ENCODE assay signal across 23 mouse cellular contexts in genomic region chr12:52480851-52481250, GRCm38 (mm10). TPM values are rescaled to one million over a fixed set of nuclear protein-coding genes. Genes with fewer than 3 reads are reported as not detected.
DNase-seq lines count a peak whose midpoint lies in the region; ATAC-seq and TF ChIP-seq lines count a peak whose summit lies in the region.
"Had no signal": no experiment of that assay in that cellular context is flagged by ENCODE, and none has a peak within 500 bp of the region (broad histone marks: within the 10 kb centered on the region; RNA-seq: fewer than 3 reads in every experiment).

No protein-coding gene starts in this region.

- no peaks in the 10 kb centered on the region for H3K36me3 ChIP-seq in embryonic facial prominence, embryonic 13.5 days
- no peaks in the 10 kb centered on the region for H3K36me3 ChIP-seq in thymus, adult 2 months (ENCODE audit: control insufficient read depth, insufficient read depth, low read length)
- H3K36me3 ChIP-seq: hindbrain, embryonic 13.5 days; neural tube, embryonic 13.5 days had no signal

- TF ChIP-seq POLR2A in thymus, adult 2 months (IDR thresholded peaks at IDR 0.05; ENCODE audit: control insufficient read depth, extremely low read depth, insufficient read depth, low read length, poor library complexity) = no peak

- H3K9ac ChIP-seq in embryonic facial prominence, embryonic 13.5 days = no peak overlapping the region
- H3K9ac ChIP-seq: hindbrain, embryonic 13.5 days; liver, embryonic 14.5 days; lung, embryonic 14.5 days; neural tube, embryonic 13.5 days had no signal

- no peaks in the 10 kb centered on the region for H3K9me3 ChIP-seq in embryonic facial prominence, embryonic 13.5 days
- H3K9me3 ChIP-seq: hindbrain, embryonic 13.5 days; neural tube, embryonic 13.5 days had no signal

- 47% methylated on average over 9 of the region's 9 CpGs for WGBS in embryonic facial prominence, embryonic 13.5 days
- WGBS in thymus, adult 2 months = 49% methylated on average over 9 of the region's 9 CpGs

- H3K27ac ChIP-seq in embryonic facial prominence, embryonic 13.5 days = no peak overlapping the region
- no peak overlapping the region for H3K27ac ChIP-seq in thymus, adult 2 months (ENCODE audit: control insufficient read depth, insufficient read depth, low read length)
- H3K27ac ChIP-seq: hindbrain, embryonic 13.5 days; left cerebral cortex, adult 2 months; liver, embryonic 14.5 days; neural tube, embryonic 13.5 days had no signal

- no peaks in the 10 kb centered on the region for H3K4me1 ChIP-seq in embryonic facial prominence, embryonic 13.5 days
- 0 out of 2 replicates have a peak, but pooled peaks cover 2% of the 10 kb centered on the region for H3K4me1 ChIP-seq in thymus, adult 2 months (replicated peaks; ENCODE audit: control insufficient read depth, insufficient read depth, low read length)

- no peaks in the 10 kb centered on the region for H3K27me3 ChIP-seq in embryonic facial prominence, embryonic 13.5 days
- no peaks in the 10 kb centered on the region for H3K27me3 ChIP-seq in thymus, adult 2 months (ENCODE audit: control insufficient read depth, insufficient read depth, low read length)
- H3K27me3 ChIP-seq: hindbrain, embryonic 13.5 days; neural tube, embryonic 13.5 days had no signal

- peak overlapping the region; percentile 19; the same call in 1 of the 2 replicates for H3K4me2 ChIP-seq in embryonic facial prominence, embryonic 13.5 days
- H3K4me2 ChIP-seq: hindbrain, embryonic 13.5 days; lung, embryonic 14.5 days; neural tube, embryonic 13.5 days had no signal

- ATAC-seq in embryonic facial prominence, embryonic 13.5 days (ENCODE audit: insufficient number of reproducible peaks, insufficient read depth, low FRiP score, low TSS enrichment, low read depth) = no peak
- ATAC-seq: forebrain, embryonic 14.5 days; inflammation-experienced regulatory T-cells, adult 6 months had no signal

- TF ChIP-seq CTCF in thymus, adult 2 months (IDR thresholded peaks at IDR 0.05; ENCODE audit: borderline replicate concordance, control insufficient read depth, extremely low read depth, insufficient read depth, low read length, poor library complexity) = no peak

- peak; percentile 31 for DNase-seq in layer of hippocampus, adult 9-11 months
- no peak for DNase-seq in layer of hippocampus, adult 11-12 months (ENCODE audit: low spot score)
- peak; percentile 66 for DNase-seq in thymus, adult 2 months
- peak; percentile 57 for DNase-seq in thymus, postnatal 4 days
- no peak for DNase-seq in gastrocnemius, adult 18-20 months (ENCODE audit: low spot score)
- no peak for DNase-seq in heart, adult 18-20 months
- no peak for DNase-seq in adrenal gland, adult 2 months
- DNase-seq: cerebellum, adult 11-12 months; cerebellum, postnatal 10 days; heart, postnatal 36 days; kidney, adult 8-10 months; kidney, postnatal 14 days; lung, embryonic 14.5 days; lung, postnatal 4 days; midbrain, embryonic 14.5 days; retina, postnatal 1 day had no signal

- H3K4me3 ChIP-seq in embryonic facial prominence, embryonic 13.5 days = no peak overlapping the region
- no peak overlapping the region for H3K4me3 ChIP-seq in thymus, adult 2 months (ENCODE audit: control insufficient read depth, insufficient read depth, low read length)
- H3K4me3 ChIP-seq: hindbrain, embryonic 13.5 days; left cerebral cortex, adult 2 months; neural tube, embryonic 13.5 days had no signal

RNA-seq across cellular contexts. Expression of gene Arhgap5, which starts 22.9 kb away (rescaled TPM):
- polyA plus RNA-seq in embryonic facial prominence, embryonic 13.5 days (2015; fragmentation: Nextera tagmentation; extraction: Ambion mirVana) = 49.1 and 57.6 TPM in 2 replicates
- polyA plus RNA-seq in thymus, adult 2 months (2012; rRNA removed) = 0.80 and 1.3 TPM in 2 replicates
- 10 to 100 TPM; 44.3 to 50.2 TPM for total RNA-seq in gastrocnemius, adult 18-20 months (2021)
- total RNA-seq in heart, adult 18-20 months (2021) = 10 to 100 TPM; 71.7 to 77.4 TPM
- total RNA-seq in adrenal gland, adult 2 months (2021) = 10 to 100 TPM; 74.5 to 87.3 TPM
- polyA plus RNA-seq in adrenal gland, adult 2 months (2012; rRNA removed) = 0.40 and 0.53 TPM in 2 replicates

Comparison
In these comparisons a context has a peak if more than half of its experiments do, and no peak if none do; other contexts are left out.
1. DNase-seq: peak in layer of hippocampus, adult 9-11 months (single experiment), thymus, adult 2 months (single experiment) and thymus, postnatal 4 days (single experiment); none in layer of hippocampus, adult 11-12 months (single experiment), gastrocnemius, adult 18-20 months (single experiment), heart, adult 18-20 months (0 of 2) and adrenal gland, adult 2 months (single experiment).